Comparison of ENCODE assay signal across 10 mouse cellular contexts in the genomic region with DNA sequence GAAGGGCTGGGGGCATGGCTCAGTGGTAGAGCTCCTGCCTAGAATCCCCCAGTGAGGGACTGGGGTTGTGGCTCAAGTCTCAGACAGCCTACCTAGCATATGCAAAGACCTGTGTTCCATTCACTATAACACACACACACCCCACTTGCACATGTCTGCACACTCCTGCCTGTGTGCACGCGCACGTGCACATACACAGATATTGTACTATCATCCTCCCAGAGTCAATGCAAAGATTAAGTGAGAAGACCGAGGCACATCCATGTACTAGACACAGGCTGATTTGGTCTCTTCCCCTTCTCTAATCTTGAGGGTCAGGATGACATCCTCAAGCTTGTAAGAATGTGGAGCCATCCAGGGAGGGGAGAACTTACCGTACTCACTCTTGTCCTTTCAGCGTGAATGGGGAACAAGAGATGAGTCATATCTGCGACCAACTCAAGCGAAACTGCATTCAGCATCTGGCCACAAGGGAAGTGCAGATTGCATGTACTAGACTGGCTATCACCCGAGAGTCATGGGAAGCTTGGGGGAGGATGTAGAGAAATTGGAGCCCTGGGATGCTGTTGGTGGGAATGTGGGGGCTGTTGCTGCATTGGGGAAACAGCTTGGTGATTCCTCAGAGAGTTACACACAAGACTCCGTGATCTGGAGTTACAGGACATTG. TPM values are rescaled to one million over a fixed set of nuclear protein-coding genes. Genes with fewer than 3 reads are reported as not detected.
DNase-seq lines count a peak whose midpoint lies in the region; ATAC-seq and TF ChIP-seq lines count a peak whose summit lies in the region.
"Had no signal": no experiment of that assay in that cellular context is flagged by ENCODE, and none has a peak within 500 bp of the region (broad histone marks: within the 10 kb centered on the region; RNA-seq: fewer than 3 reads in every experiment).

No protein-coding gene starts in this region.

- TF ChIP-seq POLR2A in bone marrow macrophage, adult 2 months (IDR thresholded peaks at IDR 0.05; ENCODE audit: borderline replicate concordance, low read depth, low read length): no peak

- no peaks in the 10 kb centered on the region for H3K36me3 ChIP-seq in megakaryocyte, embryonic 14.5 days (replicated peaks; ENCODE audit: low read length)
- H3K36me3 ChIP-seq: neural tube, embryonic 13.5 days had no signal

- DNase-seq in adrenal gland, postnatal 14 days: peak; percentile 39
- no peak for DNase-seq in adrenal gland, postnatal 10 days
- peak; percentile 56 for DNase-seq in left cerebral cortex, adult 18-20 months (ENCODE audit: low spot score in 2 of 2)
- DNase-seq in left cerebral cortex, postnatal 4 days: no peak
- DNase-seq in urinary bladder, postnatal 4 days (ENCODE audit: low spot score in 2 of 2): no peak
- DNase-seq: kidney, adult 18-20 months had no signal

- TF ChIP-seq CTCF in bone marrow macrophage, adult 2 months (IDR thresholded peaks at IDR 0.05; ENCODE audit: low read depth, low read length): no peak

- intact Hi-C loops in left cerebral cortex, postnatal 4 days (cut with DNase I): no loop called here

- H3K27ac ChIP-seq in bone marrow macrophage, adult 2 months (ENCODE audit: insufficient read depth, low read depth, low read length): peak overlapping the region; percentile 26
- H3K27ac ChIP-seq: neural tube, embryonic 13.5 days had no signal

- ATAC-seq in activated CD4-positive, CD25-positive, alpha-beta regulatory T cell, adult 4 months: no peak

- peaks cover 8% of the 10 kb centered on the region for H3K9me3 ChIP-seq in megakaryocyte, embryonic 14.5 days
- H3K9me3 ChIP-seq: neural tube, embryonic 13.5 days had no signal

- peaks cover 28% of the 10 kb centered on the region for H3K27me3 ChIP-seq in megakaryocyte, embryonic 14.5 days (replicated peaks)
- H3K27me3 ChIP-seq: neural tube, embryonic 13.5 days had no signal

- peaks cover 32% of the 10 kb centered on the region for H3K4me1 ChIP-seq in bone marrow macrophage, adult 2 months (ENCODE audit: control insufficient read depth, insufficient read depth, low read length)
- H3K4me1 ChIP-seq in megakaryocyte, embryonic 14.5 days: peaks cover 42% of the 10 kb centered on the region
- H3K4me1 ChIP-seq: neural tube, embryonic 13.5 days had no signal

- H3K4me3 ChIP-seq in bone marrow macrophage, adult 2 months (ENCODE audit: insufficient read depth, low read length): no peak overlapping the region
- peak overlapping the region; percentile 67 for H3K4me3 ChIP-seq in megakaryocyte, embryonic 14.5 days (replicated peaks)
- H3K4me3 ChIP-seq: neural tube, embryonic 13.5 days had no signal

RNA-seq across cellular contexts. Expression of gene Cyth3, which starts 42.6 kb away (rescaled TPM):
- 139 and 144 TPM in 2 replicates for total RNA-seq in adrenal gland, postnatal 14 days (2021)
- total RNA-seq in adrenal gland, postnatal 10 days (2021): 100 to 1,000 TPM; 123 to 151 TPM
- 10 to 100 TPM; 31.2 to 34.7 TPM for total RNA-seq in left cerebral cortex, adult 18-20 months (2021)
- 100 to 1,000 TPM in 1 of 2 experiments, 10 to 100 TPM in 1; 88.2 to 115 TPM for total RNA-seq in left cerebral cortex, postnatal 4 days (2021)
- 21.0 and 26.1 TPM in 2 replicates for polyA plus RNA-seq in bone marrow macrophage, adult 2 months (2012; ENCODE audit: insufficient read depth, insufficient read length, missing spikeins)
- polyA plus RNA-seq in megakaryocyte, embryonic 14.5 days (2012; ENCODE audit: insufficient read depth, low replicate concordance): 4.7 and 5.8 TPM in 2 replicates
- 10 to 100 TPM; 30.3 to 32.8 TPM for polyA plus RNA-seq in activated CD4-positive, CD25-positive, alpha-beta regulatory T cell, adult 4 months (2017; shearing (Covaris generic))

RNA-seq across cellular contexts. Expression of gene Rac1, which starts 51.8 kb away (rescaled TPM):
- total RNA-seq in adrenal gland, postnatal 14 days (2021): 343 and 359 TPM in 2 replicates
- total RNA-seq in adrenal gland, postnatal 10 days (2021): 100 to 1,000 TPM; 345 to 351 TPM
- 100 to 1,000 TPM; 358 to 380 TPM for total RNA-seq in left cerebral cortex, adult 18-20 months (2021)
- 100 to 1,000 TPM; 415 to 420 TPM for total RNA-seq in left cerebral cortex, postnatal 4 days (2021)
- 551 and 587 TPM in 2 replicates for polyA plus RNA-seq in bone marrow macrophage, adult 2 months (2012; ENCODE audit: insufficient read depth, insufficient read length, missing spikeins)
- polyA plus RNA-seq in megakaryocyte, embryonic 14.5 days (2012; ENCODE audit: insufficient read depth, low replicate concordance): 176 and 178 TPM in 2 replicates
- polyA plus RNA-seq in activated CD4-positive, CD25-positive, alpha-beta regulatory T cell, adult 4 months (2017; shearing (Covaris generic)): 10 to 100 TPM; 63.1 to 70.0 TPM

Comparison
In these comparisons a context has a peak if more than half of its experiments do, and no peak if none do; other contexts are left out.
1. DNase-seq: peak in adrenal gland, postnatal 14 days (single experiment) and left cerebral cortex, adult 18-20 months (2 of 2); none in adrenal gland, postnatal 10 days (single experiment), left cerebral cortex, postnatal 4 days (single experiment) and urinary bladder, postnatal 4 days (0 of 2).